Mouse (Mus musculus): Measurements from ENCODE around the gene Cabp5.

GRCm38 (mm10) chr7:13380588-13380987, 17.3 kb upstream of the Cabp5 start:
- TF ChIP-seq GATA1 (IDR thresholded peaks at IDR 0.05; ENCODE audit: low read length) (no peak), TAL1 (IDR thresholded peaks at IDR 0.05; ENCODE audit: low read length) (no peak)

Data from erythroblast, embryonic 14.5 days (primary cell).